Mouse (Mus musculus): ENCODE measurements around the gene Kiz.

DNA sequence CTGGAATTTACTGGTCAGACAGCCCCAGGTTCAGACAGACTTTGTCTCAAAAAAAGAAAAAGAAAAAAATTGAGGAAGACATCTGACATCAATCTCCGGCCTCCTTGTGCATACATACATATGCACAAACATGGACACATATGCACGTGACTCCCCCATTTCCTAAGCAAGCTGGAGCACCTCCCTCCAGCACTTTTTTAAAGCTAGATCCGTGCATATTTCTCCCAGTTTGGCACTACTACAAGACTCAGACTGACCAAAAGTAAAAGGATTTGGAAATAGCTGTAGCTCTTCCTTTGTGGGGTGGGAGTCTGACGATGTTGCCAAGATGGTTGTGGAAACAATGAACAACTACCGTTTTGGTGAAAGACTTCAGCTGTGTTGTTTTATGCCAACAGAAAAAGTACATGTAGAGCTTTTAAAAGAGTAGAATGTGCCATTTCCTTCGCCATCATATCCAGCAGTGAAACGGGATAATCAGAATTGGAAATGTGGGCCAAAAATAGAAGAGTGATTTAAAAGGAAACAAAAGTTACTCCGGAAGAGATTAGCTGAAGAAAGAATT is 28.7 kb downstream of the Kiz start:
- no peak for TF ChIP-seq CTCF (IDR thresholded peaks at IDR 0.05; ENCODE audit: borderline replicate concordance, insufficient read depth, low read depth, low read length)
- TF ChIP-seq POLR2A (IDR thresholded peaks at IDR 0.05; ENCODE audit: borderline replicate concordance, insufficient read depth, low read length), result no peak

Data from cerebellum, adult 2 months (tissue).